Mouse (Mus musculus) hindbrain, embryonic 15.5 days (tissue): ENCODE measurements around the gene Crot. TPM values are rescaled to one million over a fixed set of nuclear protein-coding genes. Genes with fewer than 3 reads are reported as not detected.
A peak's percentile ranks its signal among the peaks of the same experiment; 100 is the strongest.

ENCODE experiments used
- ATAC-seq: fragments of 200-750 bp; cut with Nextera tagmentation; 2 replicates; pipeline ENCODE4 v1.8.0; 2017; ENCODE audit warnings: low read depth, moderate number of reproducible peaks, moderate TSS enrichment; ENCODE audit not compliant: low FRiP score
- H3K27ac ChIP-seq: fragments of 300-500 bp; sonication (generic); replicated peaks from 2 replicates; pipeline ENCODE4 v1.5.1; 2015; ENCODE audit warnings: mild to moderate bottlenecking, inconsistent platforms
- H3K27me3 ChIP-seq: fragments of 300-500 bp; sonication (generic); 2 replicates; pipeline ENCODE4 v1.6.1; 2015; ENCODE audit warnings: control low read depth, inconsistent platforms
- H3K36me3 ChIP-seq: fragments of 300-500 bp; sonication (generic); 2 replicates; pipeline ENCODE4 v1.6.1; 2015; ENCODE audit warnings: control low read depth, inconsistent platforms
- H3K4me1 ChIP-seq: fragments of 300-500 bp; sonication (generic); replicated peaks from 2 replicates; pipeline ENCODE4 v1.6.1; 2015; ENCODE audit warnings: control low read depth, inconsistent platforms
- H3K4me2 ChIP-seq: fragments of 300-500 bp; sonication (generic); 2 replicates; pipeline ENCODE4 v1.6.1; 2015; ENCODE audit warnings: moderate library complexity, mild to moderate bottlenecking, inconsistent platforms
- H3K4me3 ChIP-seq: fragments of 300-500 bp; sonication (generic); 2 replicates; pipeline ENCODE4 v1.5.1; 2015; ENCODE audit warnings: mild to moderate bottlenecking, inconsistent platforms
- H3K9ac ChIP-seq: fragments of 300-500 bp; sonication (generic); 2 replicates; pipeline ENCODE4 v1.6.1; 2015; ENCODE audit warnings: inconsistent platforms
- H3K9me3 ChIP-seq: fragments of 300-500 bp; sonication (generic); 2 replicates; pipeline ENCODE4 v1.6.1; 2016; ENCODE audit warnings: control low read depth, inconsistent platforms
- WGBS: fragments of 180-500 bp; shearing (Covaris S2); methylation state at CpG from one replicate; pipeline ENCODE4 v1.1.7; 2015; 5-methylcytosine and 5-hydroxymethylcytosine counted together
- polyA plus RNA-seq: library from polyadenylated mRNA; unstranded; fragments of >200 nt; fragmentation: Nextera tagmentation; extraction: Ambion mirVana; gene quantifications from 2 replicates; pipeline ENCODE4 v1.2.1, GENCODE M21; 2015

The Crot gene
- polyA plus RNA-seq: 21.7 and 21.9 TPM in 2 replicates

DNA sequence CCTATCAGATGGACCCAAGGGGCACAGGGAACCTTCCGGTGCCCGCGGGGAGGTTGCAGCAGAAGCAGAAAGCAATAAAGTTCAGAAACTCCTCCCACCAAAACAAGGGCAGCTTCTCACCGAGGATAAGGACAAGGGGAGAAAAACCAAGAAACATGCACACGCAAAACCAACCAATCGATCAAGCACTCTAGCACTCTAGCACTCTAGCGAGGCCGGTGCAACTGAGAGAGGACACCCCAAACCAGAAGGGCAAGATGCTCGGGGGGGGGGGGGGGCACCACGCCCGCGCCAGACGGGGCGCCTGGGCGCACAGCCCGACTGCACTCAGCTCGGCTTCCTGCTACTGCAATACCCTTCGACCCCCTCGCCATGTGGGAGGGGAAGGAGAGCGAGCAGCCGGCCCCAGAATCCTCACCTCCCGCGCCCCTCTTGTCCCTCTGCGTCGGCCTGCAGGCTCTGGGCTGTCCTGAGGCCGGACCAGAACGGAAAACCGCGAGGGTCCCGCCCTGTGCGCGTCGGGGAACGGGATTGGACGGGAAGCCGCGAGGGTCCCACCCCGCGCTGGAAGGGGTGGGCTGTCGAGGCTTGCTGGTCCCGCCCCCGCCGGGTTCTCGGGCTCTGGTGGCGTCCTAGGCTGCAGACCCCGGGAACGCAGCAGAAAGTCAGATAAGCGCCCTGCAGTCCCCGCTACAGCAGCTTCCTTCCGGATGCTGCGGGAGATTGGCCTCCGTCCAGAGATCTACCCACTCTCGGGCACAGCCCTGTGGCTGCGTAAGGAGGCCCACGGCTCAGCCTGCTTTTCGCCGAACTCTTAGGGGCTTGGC is at the start of gene Crot:
TSS of gene Crot (minus strand) at position 639 of the 827 bp plus-strand sequence.
- peak; percentile 100 for ATAC-seq
- WGBS: under 1% methylated on average over 56 of the region's 57 CpGs

DNA sequence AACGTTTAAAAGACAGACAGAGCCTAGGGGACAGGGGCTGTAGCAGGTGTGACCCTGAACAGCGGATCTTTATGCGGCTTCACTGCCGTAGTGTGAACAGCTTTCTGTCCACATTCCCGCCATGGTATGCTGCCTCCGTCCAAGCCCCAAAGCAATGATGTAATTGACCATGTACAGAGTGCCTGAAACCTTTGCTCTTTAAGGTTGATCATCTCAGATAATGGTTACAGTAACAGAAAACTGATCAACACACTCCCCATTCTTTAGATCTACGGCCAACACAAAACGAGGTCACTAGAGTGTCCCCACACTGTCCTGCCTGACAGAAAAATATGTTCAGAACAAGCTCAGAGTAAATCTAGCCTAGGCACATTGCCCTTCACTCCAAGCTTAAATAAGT is 48.8 kb upstream of the Crot start:
- Histone ChIP-seq H3K9ac (no peak overlapping the region), H3K4me2 (no peak overlapping the region), H3K27me3 (no peaks in the 10 kb centered on the region), H3K9me3 (no peaks in the 10 kb centered on the region), H3K27ac (no peak overlapping the region), H3K36me3 (no peaks in the 10 kb centered on the region), H3K4me3 (no peak overlapping the region), H3K4me1 (no peaks in the 10 kb centered on the region)
- ATAC-seq: no peak
- WGBS: 91% methylated on average over 8 of the region's 8 CpGs

More for the DNA sequence above, at the start of gene Crot:
- Histone ChIP-seq H3K4me3 (peak within 1 kb of the TSS; percentile 71), H3K4me1 (peaks cover 10% of the 10 kb centered on the region), H3K27me3 (no peaks in the 10 kb centered on the region), H3K4me2 (peak within 1 kb of the TSS; percentile 75), H3K36me3 (no peaks in the 10 kb centered on the region), H3K9me3 (no peaks in the 10 kb centered on the region), H3K27ac (peak within 1 kb of the TSS; percentile 87), H3K9ac (peak within 1 kb of the TSS; percentile 74)

DNA sequence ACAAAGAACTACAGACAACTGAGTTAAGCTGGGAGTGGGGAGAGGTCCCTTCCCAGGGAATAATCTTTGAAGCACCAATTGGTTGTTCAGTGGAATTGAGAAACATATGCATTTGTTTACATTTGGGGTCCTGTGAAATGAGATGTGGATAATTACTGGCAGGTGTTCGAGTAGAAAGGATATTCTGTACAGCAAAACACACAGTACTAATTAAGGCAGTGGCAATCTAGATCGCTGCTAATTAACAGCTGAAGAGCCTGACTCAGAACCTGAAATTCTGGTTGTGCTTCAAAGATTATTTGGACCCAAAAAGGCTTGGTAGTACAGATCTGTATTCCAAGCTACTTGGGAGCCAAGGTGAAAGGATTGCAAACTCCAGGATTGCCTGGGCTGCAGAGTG is 47.7 kb upstream of the Crot start:
- Histone ChIP-seq H3K9ac (no peak overlapping the region), H3K4me1 (no peaks in the 10 kb centered on the region), H3K4me3 (no peak overlapping the region), H3K27me3 (no peaks in the 10 kb centered on the region), H3K27ac (no peak overlapping the region), H3K36me3 (no peaks in the 10 kb centered on the region), H3K9me3 (no peaks in the 10 kb centered on the region), H3K4me2 (no peak overlapping the region)
- 53% methylated on average over 2 of the region's 2 CpGs for WGBS
- ATAC-seq: peak; percentile 23; the same call in 1 of the 2 replicates

DNA sequence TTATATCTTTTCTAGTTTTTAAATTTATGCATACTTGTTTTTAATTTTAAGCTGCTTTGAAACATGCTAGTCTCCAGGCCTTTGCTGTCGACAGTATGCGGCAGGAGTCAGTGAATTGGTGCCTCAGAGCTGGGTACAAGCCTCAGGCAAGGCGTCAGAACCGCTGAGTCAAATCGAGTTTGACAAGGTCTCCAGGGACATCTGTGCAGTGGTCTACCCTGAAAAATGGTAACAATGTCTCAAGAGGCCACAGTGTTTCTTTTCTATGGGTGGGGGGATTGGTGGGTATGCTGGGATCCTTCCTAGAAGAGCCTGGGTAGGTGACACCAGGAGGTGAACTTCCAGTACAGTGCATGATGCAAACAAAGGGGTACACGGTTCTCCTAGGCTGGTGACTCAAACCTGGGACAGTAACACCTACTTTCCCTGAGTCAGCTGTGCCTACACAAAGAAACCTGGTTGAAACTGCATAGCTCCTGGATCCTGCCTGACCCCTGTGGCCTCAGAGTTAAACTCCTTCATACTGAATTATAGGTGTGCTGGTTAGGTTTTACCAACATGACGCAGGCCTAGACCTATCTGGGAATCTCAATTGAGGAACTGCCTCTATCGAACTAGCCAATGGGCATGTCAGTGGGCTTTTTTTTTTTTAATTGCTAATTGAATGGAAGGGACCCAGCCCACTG is 46.6 kb upstream of the Crot start:
- ATAC-seq: peak; percentile 42; the same call in 1 of the 2 replicates
- no peaks in the 10 kb centered on the region for H3K27me3 ChIP-seq
- H3K36me3 ChIP-seq: no peaks in the 10 kb centered on the region
- H3K9ac ChIP-seq: no peak overlapping the region
- no peaks in the 10 kb centered on the region for H3K9me3 ChIP-seq
- H3K4me1 ChIP-seq: no peaks in the 10 kb centered on the region
- H3K27ac ChIP-seq: no peak overlapping the region
- 75% methylated on average over 8 of the region's 8 CpGs for WGBS
- H3K4me2 ChIP-seq: no peak overlapping the region
- H3K4me3 ChIP-seq: no peak overlapping the region

DNA sequence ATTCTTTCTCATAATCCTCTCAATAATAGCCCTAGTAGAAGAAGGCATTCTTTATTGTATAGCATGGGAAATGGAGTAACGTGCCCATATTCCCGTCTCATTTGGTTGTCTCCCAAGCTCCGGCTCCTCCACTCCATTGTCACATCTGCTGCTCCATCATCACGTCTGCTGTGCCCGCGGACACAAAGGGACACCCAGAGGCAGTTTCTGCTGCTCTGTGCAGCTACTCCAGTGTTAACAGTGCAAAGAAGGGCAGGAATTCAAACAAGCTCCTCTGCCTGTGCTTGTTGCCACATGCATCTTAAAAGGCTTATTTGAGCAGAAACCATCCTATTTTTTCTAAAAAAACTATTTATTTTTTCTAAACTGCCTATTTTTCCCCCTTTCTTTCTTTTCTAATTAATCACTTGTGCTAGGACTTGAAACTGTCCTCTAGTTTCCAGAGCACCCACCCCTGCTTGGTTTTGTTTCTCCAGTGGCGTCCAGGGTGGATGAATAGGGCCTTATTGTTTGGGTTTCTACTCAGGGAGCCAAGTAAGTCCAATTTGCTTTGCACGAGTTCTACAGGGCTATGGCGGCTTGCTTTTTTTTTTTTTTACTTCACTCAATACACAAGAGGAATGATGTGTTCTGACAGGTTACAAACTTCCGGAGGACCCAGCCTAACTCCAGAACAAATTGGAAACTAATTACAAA is 45.7 kb upstream of the Crot start:
- no peaks in the 10 kb centered on the region for H3K9me3 ChIP-seq
- no peaks in the 10 kb centered on the region for H3K4me1 ChIP-seq
- no peaks in the 10 kb centered on the region for H3K27me3 ChIP-seq
- H3K4me3 ChIP-seq: no peak overlapping the region
- no peak for ATAC-seq
- 30% methylated on average over 10 of the region's 10 CpGs for WGBS
- H3K36me3 ChIP-seq: no peaks in the 10 kb centered on the region
- H3K27ac ChIP-seq: no peak overlapping the region
- H3K9ac ChIP-seq: no peak overlapping the region
- H3K4me2 ChIP-seq: no peak overlapping the region

- Histone ChIP-seq H3K4me2 (no peak overlapping the region), H3K9me3 (no peaks in the 10 kb centered on the region), H3K4me3 (no peak overlapping the region), H3K4me1 (no peaks in the 10 kb centered on the region), H3K36me3 (no peaks in the 10 kb centered on the region), H3K27ac (no peak overlapping the region), H3K9ac (no peak overlapping the region), H3K27me3 (no peaks in the 10 kb centered on the region)
- 84% methylated on average over 3 of the region's 3 CpGs for WGBS
- ATAC-seq: no peak
These were observed 43.6 kb upstream of the Crot start for GRCm38 (mm10) chr5:9040665-9041215.

DNA sequence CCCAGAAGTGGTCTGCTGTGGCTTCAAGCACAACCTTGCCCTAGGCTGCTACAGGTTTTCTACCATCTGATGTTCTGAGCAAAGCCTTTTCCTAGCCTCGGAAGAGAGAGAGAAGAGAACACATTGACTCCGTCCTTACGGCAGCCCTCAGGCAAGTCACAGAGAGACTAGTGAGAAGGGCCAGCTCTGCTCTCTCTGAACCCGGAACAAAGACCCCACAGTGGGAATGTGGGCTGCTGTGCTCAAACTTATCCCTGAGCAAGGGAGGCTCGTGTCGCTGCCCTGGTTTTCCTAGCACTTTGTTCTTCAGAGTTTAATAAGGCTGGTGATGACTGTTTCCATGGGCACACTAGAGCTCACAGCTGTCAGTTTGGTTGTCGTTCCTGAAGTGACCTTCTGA is 42.9 kb upstream of the Crot start:
- Histone ChIP-seq H3K4me3 (no peak overlapping the region), H3K4me2 (no peak overlapping the region), H3K4me1 (no peaks in the 10 kb centered on the region), H3K9me3 (no peaks in the 10 kb centered on the region), H3K27me3 (no peaks in the 10 kb centered on the region), H3K36me3 (no peaks in the 10 kb centered on the region), H3K27ac (no peak overlapping the region), H3K9ac (no peak overlapping the region)
- no peak for ATAC-seq
- WGBS: 64% methylated on average over 7 of the region's 7 CpGs

DNA sequence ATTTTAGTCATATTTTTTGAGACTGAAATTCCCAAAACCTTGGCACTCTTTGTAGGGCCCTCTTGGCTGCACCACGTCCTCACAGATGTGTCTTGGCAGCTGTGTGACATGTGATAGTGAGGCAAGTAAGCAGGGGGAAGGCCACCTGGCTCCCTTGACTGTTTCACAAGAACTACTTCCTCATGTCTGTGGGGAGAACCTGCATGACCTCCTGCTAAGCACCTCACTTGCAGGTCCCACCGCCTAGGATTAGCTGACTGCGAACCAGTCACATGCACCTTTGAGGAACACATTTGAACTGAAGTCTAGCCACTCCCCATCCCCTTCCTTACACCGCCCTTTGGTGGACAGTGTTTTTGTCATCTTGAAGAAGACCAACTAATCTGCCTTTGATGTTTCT is 40.2 kb upstream of the Crot start:
- ATAC-seq: no peak
- Histone ChIP-seq H3K9me3 (no peaks in the 10 kb centered on the region), H3K27ac (no peak overlapping the region), H3K4me3 (no peak overlapping the region), H3K36me3 (no peaks in the 10 kb centered on the region), H3K27me3 (no peaks in the 10 kb centered on the region), H3K9ac (no peak overlapping the region), H3K4me1 (no peaks in the 10 kb centered on the region), H3K4me2 (no peak overlapping the region)
- 79% methylated on average over 4 of the region's 4 CpGs for WGBS

DNA sequence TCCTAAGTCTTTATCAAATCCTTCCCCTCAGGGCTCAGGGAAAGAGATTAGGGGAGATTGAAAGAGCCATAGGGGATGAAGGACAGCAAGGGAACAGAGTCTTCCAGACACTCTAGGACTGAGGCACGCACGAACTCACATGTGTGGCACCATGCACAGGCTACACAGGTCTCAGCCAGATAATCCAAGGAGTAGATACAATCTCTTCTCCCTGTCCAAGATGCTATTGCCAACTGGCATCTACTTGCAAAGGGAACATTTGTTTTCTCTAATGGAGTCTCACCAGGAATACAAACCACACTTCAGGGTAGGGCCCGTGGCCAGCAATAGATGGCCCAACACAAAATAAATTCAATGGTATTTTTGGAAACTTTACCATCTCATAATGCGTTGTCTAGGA is 38.3 kb upstream of the Crot start:
- no peaks in the 10 kb centered on the region for H3K36me3 ChIP-seq
- WGBS: 97% methylated on average over 4 of the region's 4 CpGs
- no peak overlapping the region for H3K27ac ChIP-seq
- H3K4me3 ChIP-seq: no peak overlapping the region
- no peak overlapping the region for H3K4me2 ChIP-seq
- no peaks in the 10 kb centered on the region for H3K4me1 ChIP-seq
- H3K9ac ChIP-seq: no peak overlapping the region
- no peaks in the 10 kb centered on the region for H3K27me3 ChIP-seq
- no peaks in the 10 kb centered on the region for H3K9me3 ChIP-seq
- ATAC-seq: no peak

- H3K4me1 ChIP-seq: no peaks in the 10 kb centered on the region
- no peak overlapping the region for H3K4me2 ChIP-seq
- WGBS: 89% methylated on average over 9 of the region's 9 CpGs
- no peaks in the 10 kb centered on the region for H3K9me3 ChIP-seq
- no peak overlapping the region for H3K9ac ChIP-seq
- H3K27me3 ChIP-seq: no peaks in the 10 kb centered on the region
- H3K4me3 ChIP-seq: no peak overlapping the region
- H3K27ac ChIP-seq: no peak overlapping the region
- no peak for ATAC-seq
- H3K36me3 ChIP-seq: no peaks in the 10 kb centered on the region
These were observed 37.4 kb upstream of the Crot start for GRCm38 (mm10) chr5:9034535-9034934.

GRCm38 (mm10) chr5:9033843-9034242 is 36.7 kb upstream of the Crot start:
- ATAC-seq: no peak
- no peak overlapping the region for H3K4me3 ChIP-seq
- no peaks in the 10 kb centered on the region for H3K9me3 ChIP-seq
- no peaks in the 10 kb centered on the region for H3K27me3 ChIP-seq
- no peaks in the 10 kb centered on the region for H3K36me3 ChIP-seq
- H3K4me1 ChIP-seq: no peaks in the 10 kb centered on the region
- H3K27ac ChIP-seq: no peak overlapping the region
- WGBS: 92% methylated on average over 5 of the region's 5 CpGs
- H3K4me2 ChIP-seq: no peak overlapping the region
- H3K9ac ChIP-seq: no peak overlapping the region

- no peaks in the 10 kb centered on the region for H3K4me1 ChIP-seq
- ATAC-seq: no peak
- no peak overlapping the region for H3K4me2 ChIP-seq
- no peaks in the 10 kb centered on the region for H3K36me3 ChIP-seq
- no peak overlapping the region for H3K4me3 ChIP-seq
- H3K27me3 ChIP-seq: no peaks in the 10 kb centered on the region
- 90% methylated on average over 1 of the region's 1 CpGs for WGBS
- H3K9me3 ChIP-seq: no peaks in the 10 kb centered on the region
- H3K9ac ChIP-seq: no peak overlapping the region
- no peak overlapping the region for H3K27ac ChIP-seq
These were observed 35.5 kb upstream of the Crot start for GRCm38 (mm10) chr5:9032641-9033040.
